Comparison of ENCODE assay signal across 8 mouse cellular contexts in the genomic region with DNA sequence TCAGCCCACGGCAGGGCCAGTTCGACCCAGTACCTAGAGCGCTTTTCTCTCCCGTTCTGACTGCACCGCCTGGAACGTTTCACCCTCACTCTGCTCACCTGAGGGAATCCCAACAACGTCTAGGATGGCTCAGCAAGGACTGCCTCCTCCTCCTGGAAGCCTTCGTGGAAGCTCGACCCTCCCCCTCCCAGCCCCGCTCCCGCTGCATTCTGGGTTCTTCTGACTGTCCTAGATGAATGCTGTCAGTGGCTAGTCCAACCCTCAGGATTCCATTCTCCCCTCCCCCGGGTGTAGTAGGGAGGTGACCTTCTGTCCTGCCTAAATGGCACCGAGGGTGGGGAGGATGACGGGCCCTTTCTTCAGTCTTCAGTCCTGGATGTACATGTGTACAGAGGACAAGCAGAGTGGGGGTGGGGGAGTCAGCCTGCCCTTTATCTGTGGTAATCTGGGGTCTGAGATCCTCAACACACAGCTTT. TPM values are rescaled to one million over a fixed set of nuclear protein-coding genes. Genes with fewer than 3 reads are reported as not detected.
A peak's percentile ranks its signal among the peaks of the same experiment; 100 is the strongest.
DNase-seq lines count a peak whose midpoint lies in the region; ATAC-seq and TF ChIP-seq lines count a peak whose summit lies in the region.

TSS of gene Csrnp1 (minus strand) at position 123 of the 476 bp plus-strand sequence.

- H3K4me2 ChIP-seq in heart, postnatal 0 days (ENCODE audit: low read depth, low read length) = peak within 1 kb of the TSS; percentile 87
- H3K4me2 ChIP-seq in limb, embryonic 13.5 days (replicated peaks) = peak within 1 kb of the TSS; percentile 99
- H3K4me2 ChIP-seq in neural tube, embryonic 13.5 days = peak within 1 kb of the TSS; percentile 87

- H3K4me3 ChIP-seq in C2C12 (ENCODE audit: insufficient read depth, poor library complexity, severe bottlenecking) = peak within 1 kb of the TSS; percentile 56
- H3K4me3 ChIP-seq in heart, postnatal 0 days (ENCODE audit: low read depth, low read length) = peak within 1 kb of the TSS; percentile 95
- peak within 1 kb of the TSS; percentile 70 for H3K4me3 ChIP-seq in limb, embryonic 13.5 days
- peak within 1 kb of the TSS; percentile 60 for H3K4me3 ChIP-seq in neural tube, embryonic 13.5 days

- ATAC-seq in common myeloid progenitor, adult 5-6 weeks (replicated peaks; ENCODE audit: low read depth, poor library complexity, severe bottlenecking) = no peak
- ATAC-seq in heart, postnatal 0 days (ENCODE audit: insufficient read depth, low read depth) = no peak
- no peak for ATAC-seq in limb, embryonic 13.5 days (ENCODE audit: low FRiP score, low read depth)
- ATAC-seq in neural tube, embryonic 13.5 days (ENCODE audit: low read depth) = no peak

- no peaks in the 10 kb centered on the region for H3K27me3 ChIP-seq in C2C12 (ENCODE audit: control insufficient read depth, insufficient read depth, insufficient read length)
- H3K27me3 ChIP-seq in heart, postnatal 0 days (ENCODE audit: control insufficient read depth, insufficient read depth, low read length) = no peaks in the 10 kb centered on the region
- H3K27me3 ChIP-seq in limb, embryonic 13.5 days = no peaks in the 10 kb centered on the region
- H3K27me3 ChIP-seq in neural tube, embryonic 13.5 days = peaks cover 32% of the 10 kb centered on the region

- H3K9ac ChIP-seq in heart, postnatal 0 days (replicated peaks; ENCODE audit: low read depth, low read length) = peak within 1 kb of the TSS; percentile 92
- peak within 1 kb of the TSS; percentile 76 for H3K9ac ChIP-seq in limb, embryonic 13.5 days
- peak within 1 kb of the TSS; percentile 75 for H3K9ac ChIP-seq in neural tube, embryonic 13.5 days

- WGBS in heart, postnatal 0 days = 20% methylated on average over 14 of the region's 14 CpGs
- WGBS in limb, embryonic 13.5 days = 14% methylated on average over 14 of the region's 14 CpGs
- 10% methylated on average over 14 of the region's 14 CpGs for WGBS in neural tube, embryonic 13.5 days

- H3K79me3 ChIP-seq in C2C12 (ENCODE audit: low read depth) = peaks cover 20% of the 10 kb centered on the region

- H3K27ac ChIP-seq in heart, postnatal 0 days (ENCODE audit: low read depth) = peak within 1 kb of the TSS; percentile 99
- peak within 1 kb of the TSS; percentile 56 for H3K27ac ChIP-seq in limb, embryonic 13.5 days
- H3K27ac ChIP-seq in neural tube, embryonic 13.5 days (replicated peaks) = no peak within 1 kb of the TSS

- H3K9me3 ChIP-seq in heart, postnatal 0 days (replicated peaks; ENCODE audit: control insufficient read depth, low read length) = no peaks in the 10 kb centered on the region
- H3K9me3 ChIP-seq in limb, embryonic 13.5 days = no peaks in the 10 kb centered on the region
- H3K9me3 ChIP-seq in neural tube, embryonic 13.5 days = no peaks in the 10 kb centered on the region

- DNase-seq in cerebellum, adult 11-12 months = peak; percentile 65
- DNase-seq in cerebellum, adult 11 months = no peak
- DNase-seq in heart, postnatal 0 days (ENCODE audit: low spot score) = no peak
- no peak for DNase-seq in right cerebral cortex, postnatal 25 days

- H3ac ChIP-seq in C2C12 (ENCODE audit: control insufficient read depth, insufficient read length, low read depth) = peak within 1 kb of the TSS; percentile 91

- TF ChIP-seq CTCF in C2C12 (IDR thresholded peaks at IDR 0.05; ENCODE audit: control insufficient read depth, insufficient read depth, insufficient read length) = no peak
- no peak for TF ChIP-seq CTCF in heart, postnatal 0 days (IDR thresholded peaks at IDR 0.05; ENCODE audit: low read depth)

- no peak for TF ChIP-seq EP300 in heart, postnatal 0 days (IDR thresholded peaks at IDR 0.05; ENCODE audit: low read depth)

- H3K36me3 ChIP-seq in C2C12 (ENCODE audit: control insufficient read depth, insufficient read depth) = no peaks in the 10 kb centered on the region
- no peaks in the 10 kb centered on the region for H3K36me3 ChIP-seq in heart, postnatal 0 days (replicated peaks; ENCODE audit: control insufficient read depth, insufficient read depth, low read length)
- no peaks in the 10 kb centered on the region for H3K36me3 ChIP-seq in limb, embryonic 13.5 days
- no peaks in the 10 kb centered on the region for H3K36me3 ChIP-seq in neural tube, embryonic 13.5 days

- peaks cover 23% of the 10 kb centered on the region for H3K4me1 ChIP-seq in heart, postnatal 0 days (ENCODE audit: control insufficient read depth, insufficient read depth)
- peaks cover 51% of the 10 kb centered on the region for H3K4me1 ChIP-seq in limb, embryonic 13.5 days
- H3K4me1 ChIP-seq in neural tube, embryonic 13.5 days (replicated peaks) = peaks cover 44% of the 10 kb centered on the region

- peaks cover 31% of the 10 kb centered on the region for H3K79me2 ChIP-seq in C2C12 (ENCODE audit: control insufficient read depth, insufficient read depth)

TF ChIP-seq in C2C12, 6 proteins besides CTCF, POLR2A, EP300 and RAD21:
- TF ChIP-seq CEBPB (IDR thresholded peaks at IDR 0.05; ENCODE audit: low read depth) (no peak), USF1 (IDR thresholded peaks at IDR 0.05; ENCODE audit: low read depth) (no peak), FOSL1 (IDR thresholded peaks at IDR 0.05; ENCODE audit: insufficient read depth, low read length, poor library complexity, severe bottlenecking) (no peak), MYOD1 (IDR thresholded peaks at IDR 0.05; ENCODE audit: control insufficient read depth, insufficient read length, low read depth) (no peak), MYOG (IDR thresholded peaks at IDR 0.05; ENCODE audit: control insufficient read depth, extremely low read depth, insufficient read length) (no peak), MAX (IDR thresholded peaks at IDR 0.05) (no peak)

RNA-seq across cellular contexts. Expression of gene Csrnp1, which starts in this region (rescaled TPM):
- polyA plus RNA-seq in C2C12 (2012; fragmentation: generic; extraction: Trizol) = 21.2 TPM
- 11.9 and 16.9 TPM in 2 replicates for total RNA-seq in common myeloid progenitor, adult 5-6 weeks (2017)
- 23.8 and 96.9 TPM in 2 replicates for total RNA-seq in heart, postnatal 0 days (2014; rRNA removed; ENCODE audit: low replicate concordance)
- polyA plus RNA-seq in heart, postnatal 0 days (2015; fragmentation: Nextera tagmentation; extraction: Ambion mirVana) = 4.0 and 4.2 TPM in 2 replicates
- 4.5 and 6.4 TPM in 2 replicates for polyA plus RNA-seq in limb, embryonic 13.5 days (2015; fragmentation: Nextera tagmentation; extraction: Ambion mirVana)
- 1.0 and 1.8 TPM in 2 replicates for polyA plus RNA-seq in neural tube, embryonic 13.5 days (2015; fragmentation: Nextera tagmentation; extraction: Ambion mirVana)
